Mouse (Mus musculus) CH12.LX (cell line): Measurements from ENCODE around the gene Sh3d21. TPM values are rescaled to one million over a fixed set of nuclear protein-coding genes. Genes with fewer than 3 reads are reported as not detected.

Source experiments
- DNase-seq: peaks from one replicate; pipeline ENCODE4 v3.0.0-alpha.2; 2013; ENCODE audit errors: extremely low read depth
- H3K27ac ChIP-seq: 2 replicates; pipeline ENCODE4 v1.5.1; 2012; ENCODE audit warnings: low read depth, mild to moderate bottlenecking, control low read depth, moderate library complexity; ENCODE audit not compliant: insufficient read depth
- H3K27me3 ChIP-seq: replicated peaks from 2 replicates; pipeline ENCODE3; 2012; ENCODE audit warnings: inconsistent platforms
- H3K36me3 ChIP-seq, 2 experiments: replicated peaks in 1 of 2; 2 replicates each; pipeline versions ENCODE3 to v1.6.1; 2012; ENCODE audit warnings: inconsistent platforms in 1 of 2, low read length in 1 of 2, mild to moderate bottlenecking in 1 of 2, mixed read lengths in 1 of 2, moderate library complexity in 1 of 2; ENCODE audit not compliant: control insufficient read depth in 1 of 2, insufficient read depth in 1 of 2
- H3K4me1 ChIP-seq, 2 experiments: 2 replicates each; pipeline ENCODE4 v1.6.1; 2012; ENCODE audit warnings: inconsistent platforms in 1 of 2, moderate library complexity in 1 of 2; ENCODE audit not compliant: insufficient read depth in 2 of 2, control insufficient read depth in 1 of 2
- H3K4me2 ChIP-seq: 2 replicates; pipeline ENCODE4 v1.6.1; 2012; ENCODE audit warnings: low read depth, mild to moderate bottlenecking, control low read depth; ENCODE audit not compliant: poor library complexity, insufficient read depth, severe bottlenecking
- H3K4me3 ChIP-seq, 3 experiments: fragments of 150-350 bp in 1 of 3; sonication (generic) in 1 of 3; replicated peaks in 1 of 3; 2 replicates each; pipeline versions ENCODE3 to v1.5.1; 2011 to 2012; ENCODE audit warnings: low read depth in 2 of 3, low read length in 2 of 3, mild to moderate bottlenecking in 2 of 3, moderate library complexity in 2 of 3, control low read depth in 1 of 3, improper control_type of control experiment in 1 of 3, inconsistent platforms in 1 of 3, mixed read lengths in 1 of 3; ENCODE audit not compliant: poor library complexity in 1 of 3
- H3K79me2 ChIP-seq: replicated peaks from 2 replicates; pipeline ENCODE4 v1.6.1; 2012; ENCODE audit warnings: mild to moderate bottlenecking, moderate library complexity; ENCODE audit not compliant: control insufficient read depth, poor library complexity, insufficient read depth, severe bottlenecking; ENCODE audit errors: extremely low read depth
- H3K9ac ChIP-seq: 2 replicates; pipeline ENCODE4 v1.6.1; 2012; ENCODE audit warnings: low read depth, mild to moderate bottlenecking, control low read depth, moderate library complexity; ENCODE audit not compliant: insufficient read depth
- H3K9me3 ChIP-seq: replicated peaks from 2 replicates; pipeline ENCODE3; 2012; ENCODE audit warnings: low read length, inconsistent platforms, mixed read lengths
- BHLHE40 ChIP-seq: IDR thresholded peaks from 2 replicates; pipeline ENCODE4 v1.6.1; 2011; ENCODE audit warnings: mild to moderate bottlenecking, low read depth, low read length, improper control_type of control experiment
- CHD1 ChIP-seq: IDR thresholded peaks from 2 replicates; pipeline ENCODE4 v1.6.1; 2012; ENCODE audit warnings: low read depth, low read length, improper control_type of control experiment, inconsistent platforms
- CTCF ChIP-seq, 2 experiments: IDR thresholded peaks in 1 of 2; conservative IDR thresholded peaks in 1 of 2; 2 replicates each; pipeline ENCODE4 v1.5.1; 2011 to 2012; ENCODE audit warnings: low read depth in 2 of 2, low read length in 2 of 2, improper control_type of control experiment in 1 of 2, inconsistent platforms in 1 of 2, mild to moderate bottlenecking in 1 of 2, moderate library complexity in 1 of 2
- E2F4 ChIP-seq: IDR thresholded peaks from 2 replicates; pipeline ENCODE4 v1.6.1; 2011; ENCODE audit warnings: low read depth, low read length, improper control_type of control experiment; ENCODE audit not compliant: insufficient replicate concordance
- ELF1 ChIP-seq: IDR thresholded peaks from 2 replicates; pipeline ENCODE4 v1.6.1; 2014; ENCODE audit warnings: low read depth, mild to moderate bottlenecking, inconsistent platforms, low read length, improper control_type of control experiment
- ETS1 ChIP-seq: conservative IDR thresholded peaks from 2 replicates; pipeline ENCODE4 v1.6.1; 2012; ENCODE audit warnings: low read depth, mild to moderate bottlenecking, inconsistent platforms, low read length, improper control_type of control experiment, moderate library complexity
- KAT2A ChIP-seq: IDR thresholded peaks from 2 replicates; pipeline ENCODE4 v1.6.1; 2012; ENCODE audit warnings: low read length, improper control_type of control experiment, inconsistent platforms; ENCODE audit not compliant: insufficient replicate concordance
- MAX ChIP-seq: IDR thresholded peaks from 2 replicates; pipeline ENCODE4 v1.6.1; 2011; ENCODE audit warnings: low read length, improper control_type of control experiment
- MEF2A ChIP-seq: IDR thresholded peaks from 2 replicates; pipeline ENCODE4 v1.6.1; 2014; ENCODE audit warnings: low read depth, mild to moderate bottlenecking, inconsistent platforms, low read length, improper control_type of control experiment, borderline replicate concordance
- MYC ChIP-seq: IDR thresholded peaks from 2 replicates; pipeline ENCODE4 v1.6.1; 2011; ENCODE audit warnings: low read depth, mild to moderate bottlenecking, improper control_type of control experiment, low read length
- PAX5 ChIP-seq: IDR thresholded peaks from 2 replicates; pipeline ENCODE4 v1.6.1; 2012; ENCODE audit warnings: low read length, inconsistent platforms, mixed read lengths
- RAD21 ChIP-seq: IDR thresholded peaks from 2 replicates; pipeline ENCODE4 v1.6.1; 2011; ENCODE audit warnings: low read depth, mild to moderate bottlenecking, low read length, improper control_type of control experiment, moderate library complexity
- RCOR1 ChIP-seq: conservative IDR thresholded peaks from 2 replicates; pipeline ENCODE4 v1.6.1; 2012; ENCODE audit warnings: low read depth, mild to moderate bottlenecking, inconsistent platforms, low read length, improper control_type of control experiment
- SIN3A ChIP-seq: IDR thresholded peaks from 2 replicates; pipeline ENCODE4 v1.6.1; 2012; ENCODE audit warnings: low read length, improper control_type of control experiment, inconsistent platforms
- SMC3 ChIP-seq: IDR thresholded peaks from 2 replicates; pipeline ENCODE4 v1.6.1; 2011; ENCODE audit warnings: low read depth, low read length, improper control_type of control experiment
- TCF12 ChIP-seq: IDR thresholded peaks from 2 replicates; pipeline ENCODE4 v1.6.1; 2014; ENCODE audit warnings: low read depth, mild to moderate bottlenecking, inconsistent platforms, low read length, improper control_type of control experiment
- UBTF ChIP-seq: IDR thresholded peaks from 2 replicates; pipeline ENCODE4 v1.6.1; 2012; ENCODE audit warnings: low read depth, mild to moderate bottlenecking, inconsistent platforms, low read length, improper control_type of control experiment, moderate library complexity
- ZC3H11A ChIP-seq: IDR thresholded peaks from 2 replicates; pipeline ENCODE4 v1.6.1; 2012; ENCODE audit warnings: low read depth, mild to moderate bottlenecking, inconsistent platforms, low read length, improper control_type of control experiment
- ZKSCAN1 ChIP-seq: IDR thresholded peaks from 2 replicates; pipeline ENCODE4 v1.6.1; 2012; ENCODE audit warnings: low read depth, inconsistent platforms, low read length, improper control_type of control experiment, borderline replicate concordance
- ZMIZ1 ChIP-seq: IDR thresholded peaks from 2 replicates; pipeline ENCODE4 v1.6.1; 2012; ENCODE audit warnings: low read depth, mild to moderate bottlenecking, inconsistent platforms, low read length, improper control_type of control experiment
- dilution Hi-C: fragments of 300-500 bp; cut with MboI; formaldehyde crosslinking; loops from 2 replicates; pipeline ENCODE4 v1.14.3; 2020; ENCODE audit warnings: low sequenced_read_pairs; ENCODE audit not compliant: extremely low pct_unique_long_range_greater_than_20kb, extremely low pct_ligation_motif_present
- in situ Hi-C: fragments of 300-500 bp; cut with MboI; formaldehyde crosslinking; loops from 3 replicates; pipeline ENCODE4 v1.14.3; 2019; ENCODE audit warnings: low sequenced_read_pairs, low pct_ligation_motif_present, low pct_unique_long_range_greater_than_20kb, mixed read lengths
- polyA plus RNA-seq: library from polyadenylated mRNA; unstranded; fragments of >175 nt; gene quantifications from 2 replicates; pipeline ENCODE4 v1.2.1, GENCODE M21; 2012; ENCODE audit warnings: low read depth; ENCODE audit not compliant: insufficient read length
- total RNA-seq, 2 experiments: library from RNA; depleted of rRNA; stranded (reverse); fragments of 300-350 nt in 1 of 2; fragments of >200 nt in 1 of 2; gene quantifications; 2 replicates each; pipeline ENCODE4 v1.2.3; 2012 to 2014

Gene Sh3d21
- total and polyA plus RNA-seq, 3 experiments = 0.21 to 0.46 (median 0.35) TPM

GRCm38 (mm10) chr4:126155183-126155582 is 8.1 kb downstream of the Sh3d21 start:
- H3K4me3 ChIP-seq = no peak overlapping the region
- H3K9me3 ChIP-seq = no peaks in the 10 kb centered on the region
- no peak overlapping the region for H3K9ac ChIP-seq
- TF ChIP-seq MYC (no peak), BHLHE40 (no peak), RCOR1 (no peak), TCF12 (no peak), ZC3H11A (no peak), CTCF (conservative IDR thresholded peaks at IDR 0.05 in 1 of 2, IDR thresholded peaks at IDR 0.05 in 1 of 2; ENCODE audit: low read depth in 2 of 2, low read length in 2 of 2) (no peak), CHD1 (no peak), ETS1 (no peak), PAX5 (no peak), RAD21 (no peak), UBTF (no peak), MEF2A (no peak), ZMIZ1 (no peak), ZKSCAN1 (no peak), SIN3A (no peak), MAX (no peak)
- TF ChIP-seq, all 38 proteins: peak for 0
- peaks cover 0 to 4% of the 10 kb centered on the region in 2 experiments; a peak in 1 of 4 replicates for H3K4me1 ChIP-seq
- H3K4me2 ChIP-seq = no peak overlapping the region
- DNase-seq = no peak
- no peaks in the 10 kb centered on the region for H3K27me3 ChIP-seq
- no peaks in the 10 kb centered on the region for H3K79me2 ChIP-seq
- dilution Hi-C loops = no loop called here
- peaks cover 0 to 75% of the 10 kb centered on the region in 2 experiments for H3K36me3 ChIP-seq
- in situ Hi-C loops = no loop called here
- H3K27ac ChIP-seq = no peak overlapping the region

- H3K9me3 ChIP-seq = no peaks in the 10 kb centered on the region
- no peaks in the 10 kb centered on the region for H3K79me2 ChIP-seq
- H3K4me1 ChIP-seq = peaks cover 11 to 14% of the 10 kb centered on the region in 2 experiments; a peak in 3 of 4 replicates
- H3K9ac ChIP-seq = no peak overlapping the region
- dilution Hi-C loops = no loop called here
- no peak for DNase-seq
- TF ChIP-seq UBTF (no peak), E2F4 (no peak), SMC3 (no peak), ELF1 (no peak), KAT2A (no peak)
- TF ChIP-seq, all 38 proteins: peak for 0
- H3K36me3 ChIP-seq = peaks cover 0 to 79% of the 10 kb centered on the region in 2 experiments
- in situ Hi-C loops = no loop called here
- no peak overlapping the region for H3K4me3 ChIP-seq
- H3K4me2 ChIP-seq = no peak overlapping the region
- H3K27me3 ChIP-seq = no peaks in the 10 kb centered on the region
- H3K27ac ChIP-seq = no peak overlapping the region
These were observed 10.4 kb downstream of the Sh3d21 start for GRCm38 (mm10) chr4:126152864-126153263.
